Mouse (Mus musculus) limb, embryonic 11.5 days (tissue): ENCODE results near the gene Ssxb8. TPM values are rescaled to one million over a fixed set of nuclear protein-coding genes. Genes with fewer than 3 reads are reported as not detected.
"Not testable (repeated sequence)": the region's sequence is repeated elsewhere in the genome, so short reads cannot be mapped to it uniquely, and the experiment has no call there.

ENCODE experiments used
- ATAC-seq: fragments of 200-750 bp; cut with Nextera tagmentation; 2 replicates; pipeline ENCODE4 v1.8.0; 2017; ENCODE audit warnings: low read depth; ENCODE audit not compliant: insufficient number of reproducible peaks, low FRiP score, low TSS enrichment
- DNase-seq: peaks from one replicate; pipeline ENCODE4 v3.0.0-alpha.2; 2015; ENCODE audit warnings: low spot score
- H3K27ac ChIP-seq: fragments of 300-500 bp; sonication (generic); replicated peaks from 2 replicates; pipeline ENCODE4 v1.5.1; 2014; ENCODE audit warnings: low read depth, mild to moderate bottlenecking, low read length
- H3K27me3 ChIP-seq: fragments of 300-500 bp; sonication (generic); 2 replicates; pipeline ENCODE4 v1.6.1; 2014; ENCODE audit warnings: mild to moderate bottlenecking, low read length, mixed read lengths; ENCODE audit not compliant: control insufficient read depth, insufficient read depth
- H3K36me3 ChIP-seq: fragments of 300-500 bp; sonication (generic); 2 replicates; pipeline ENCODE4 v1.6.1; 2014; ENCODE audit warnings: mild to moderate bottlenecking, low read length, moderate library complexity, mixed read lengths; ENCODE audit not compliant: control insufficient read depth, insufficient read depth
- H3K4me1 ChIP-seq: fragments of 300-500 bp; sonication (generic); 2 replicates; pipeline ENCODE4 v1.6.1; 2014; ENCODE audit warnings: low read length, mixed read lengths; ENCODE audit not compliant: control insufficient read depth, insufficient read depth
- H3K4me2 ChIP-seq: fragments of 300-500 bp; sonication (generic); 2 replicates; pipeline ENCODE4 v1.6.1; 2014; ENCODE audit warnings: low read depth, mild to moderate bottlenecking, moderate library complexity; ENCODE audit not compliant: severe bottlenecking
- H3K4me3 ChIP-seq: fragments of 300-500 bp; sonication (generic); 2 replicates; pipeline ENCODE4 v1.5.1; 2014; ENCODE audit warnings: low read depth, low read length
- H3K9ac ChIP-seq: fragments of 300-500 bp; sonication (generic); 2 replicates; pipeline ENCODE4 v1.6.1; 2014; ENCODE audit warnings: mild to moderate bottlenecking, low read length
- H3K9me3 ChIP-seq: fragments of 300-500 bp; sonication (generic); 2 replicates; pipeline ENCODE4 v1.6.1; 2016; ENCODE audit warnings: low read length; ENCODE audit not compliant: control insufficient read depth
- WGBS: fragments of 180-500 bp; shearing (Covaris S2); extraction: QIAGEN DNeasy Blood & Tissue Kit; methylation state at CpG from one replicate; pipeline ENCODE4 v1.1.7; 2014; 5-methylcytosine and 5-hydroxymethylcytosine counted together
- polyA plus RNA-seq: library from polyadenylated mRNA; unstranded; fragments of >200 nt; fragmentation: Nextera tagmentation; extraction: Ambion mirVana; gene quantifications from 2 replicates; pipeline ENCODE4 v1.2.1, GENCODE M21; 2014

Gene Ssxb8
- polyA plus RNA-seq: not detected in 2 replicates

- H3K4me3 ChIP-seq, H3K9ac ChIP-seq, H3K27ac ChIP-seq, H3K4me1 ChIP-seq, H3K36me3 ChIP-seq, ATAC-seq, DNase-seq, H3K4me2 ChIP-seq, H3K9me3 ChIP-seq, H3K27me3 ChIP-seq: not testable (repeated sequence)
- 62% methylated on average over 1 of the region's 1 CpGs for WGBS
These were observed at the start of gene Ssxb8 for GRCm38 (mm10) chrX:8690744-8691143. Gene Ssxb8 (minus strand): TSS chrX:8690844.

GRCm38 (mm10) chrX:8732907-8733306 is 42.3 kb upstream of the Ssxb8 start:
- H3K27me3 ChIP-seq: no peaks in the 10 kb centered on the region
- no peaks in the 10 kb centered on the region for H3K9me3 ChIP-seq
- WGBS: 49% methylated on average over 5 of the region's 5 CpGs
- no peak overlapping the region for H3K4me2 ChIP-seq
- no peaks in the 10 kb centered on the region for H3K36me3 ChIP-seq
- no peaks in the 10 kb centered on the region for H3K4me1 ChIP-seq
- ATAC-seq (no peak), DNase-seq (peak; percentile 20)
- H3K27ac ChIP-seq: no peak overlapping the region
- H3K4me3 ChIP-seq: no peak overlapping the region
- H3K9ac ChIP-seq: no peak overlapping the region

GRCm38 (mm10) chrX:8663085-8663484 is 27.6 kb downstream of the Ssxb8 start:
- no peaks in the 10 kb centered on the region for H3K27me3 ChIP-seq

More at GRCm38 (mm10) chrX:8663085-8663484, 27.6 kb downstream of the Ssxb8 start:
- no peak overlapping the region for H3K4me3 ChIP-seq
- no peak overlapping the region for H3K4me2 ChIP-seq
- no peaks in the 10 kb centered on the region for H3K36me3 ChIP-seq
- H3K27ac ChIP-seq: no peak overlapping the region
- H3K9ac ChIP-seq: no peak overlapping the region
- no peak for DNase-seq
- ATAC-seq: no peak
- no peaks in the 10 kb centered on the region for H3K4me1 ChIP-seq
- H3K9me3 ChIP-seq: no peaks in the 10 kb centered on the region
- 77% methylated on average over 4 of the region's 4 CpGs for WGBS

Other genes with a start within 250 kb of the Ssxb8 start
- not detected in 2 replicates for gene Ssxb2, start 229.1 kb downstream of the Ssxb8 start, polyA plus RNA-seq
- gene Gm14459, start 165.9 kb downstream of the Ssxb8 start, polyA plus RNA-seq: not detected in 2 replicates
- not detected in 2 replicates for gene Ssxb6, start 142.6 kb downstream of the Ssxb8 start, polyA plus RNA-seq
- not detected in 2 replicates for gene Ssxb3, start 99.0 kb downstream of the Ssxb8 start, polyA plus RNA-seq
- not detected in 2 replicates for gene Ssx9, start 57.6 kb upstream of the Ssxb8 start, polyA plus RNA-seq
- not detected in 2 replicates for gene Ssxb5, start 112.8 kb upstream of the Ssxb8 start, polyA plus RNA-seq
- not detected in 2 replicates for gene Gm6592, start 153.2 kb upstream of the Ssxb8 start, polyA plus RNA-seq
- not detected in 2 replicates for gene Gm5751, start 183.4 kb upstream of the Ssxb8 start, polyA plus RNA-seq
- 6.5 and 8.1 TPM in 2 replicates for gene B630019K06Rik, start 201.5 kb upstream of the Ssxb8 start, polyA plus RNA-seq